Mouse (Mus musculus): ENCODE measurements around the gene Topaz1. TPM values are rescaled to one million over a fixed set of nuclear protein-coding genes. Genes with fewer than 3 reads are reported as not detected.

The Topaz1 gene
- total RNA-seq (2023), result not detected

GRCm38 (mm10) chr9:122747060-122747459, at the start of gene Topaz1:
Gene Topaz1 (plus strand): TSS chr9:122747346.

GRCm38 (mm10) chr9:122805053-122805844, 58.1 kb downstream of the Topaz1 start, which contains the start of gene Tcaim:
Gene Tcaim (plus strand): TSS chr9:122805539.

GRCm38 (mm10) chr9:122843760-122844159, 96.6 kb downstream of the Topaz1 start, which contains the start of gene Gm35549:
Gene Gm35549 (minus strand): TSS chr9:122844035.

Other genes starting within 250 kb of the Topaz1 start
- 12.7 TPM for gene Tcaim, start 58.2 kb downstream of the Topaz1 start, total RNA-seq (2023)
- not detected for gene Gm35549, start 96.7 kb downstream of the Topaz1 start, total RNA-seq (2023)
- gene Zfp445, start 118.7 kb downstream of the Topaz1 start, total RNA-seq (2023), result 129 TPM
- 4.1 TPM for gene Zkscan7, start 138.3 kb downstream of the Topaz1 start, total RNA-seq (2023)
- gene Zfp105, start 175.7 kb downstream of the Topaz1 start, total RNA-seq (2023), result not detected
- 31.4 TPM for gene 1110059G10Rik, start 203.7 kb downstream of the Topaz1 start, total RNA-seq (2023)
- gene Kif15, start 203.7 kb downstream of the Topaz1 start, total RNA-seq (2023), result 1.6 TPM